Mouse (Mus musculus) kidney, embryonic 15.5 days (tissue): ENCODE data around the gene Cdca4. TPM values are rescaled to one million over a fixed set of nuclear protein-coding genes. Genes with fewer than 3 reads are reported as not detected.
"Not testable (repeated sequence)": the region's sequence is repeated elsewhere in the genome, so short reads cannot be mapped to it uniquely, and the experiment has no call there.

Source experiments
- ATAC-seq: fragments of 200-750 bp; cut with Nextera tagmentation; replicated peaks from 2 replicates; pipeline ENCODE4 v1.8.0; 2017; ENCODE audit warnings: moderate TSS enrichment; ENCODE audit not compliant: low FRiP score
- H3K27ac ChIP-seq: fragments of 300-500 bp; sonication (generic); 2 replicates; pipeline ENCODE4 v1.5.1; 2015; ENCODE audit warnings: mild to moderate bottlenecking, inconsistent platforms
- H3K27me3 ChIP-seq: fragments of 300-500 bp; sonication (generic); 2 replicates; pipeline ENCODE4 v1.6.1; 2015; ENCODE audit warnings: inconsistent platforms
- H3K36me3 ChIP-seq: fragments of 300-500 bp; sonication (generic); 2 replicates; pipeline ENCODE4 v1.6.1; 2015; ENCODE audit warnings: inconsistent platforms
- H3K4me1 ChIP-seq: fragments of 300-500 bp; sonication (generic); 2 replicates; pipeline ENCODE4 v1.6.1; 2015; ENCODE audit warnings: inconsistent platforms
- H3K4me2 ChIP-seq: fragments of 300-500 bp; sonication (generic); 2 replicates; pipeline ENCODE4 v1.6.1; 2015; ENCODE audit warnings: moderate library complexity, mild to moderate bottlenecking, inconsistent platforms
- H3K4me3 ChIP-seq: fragments of 300-500 bp; sonication (generic); replicated peaks from 2 replicates; pipeline ENCODE4 v1.5.1; 2015; ENCODE audit warnings: mild to moderate bottlenecking, inconsistent platforms
- H3K9ac ChIP-seq: fragments of 300-500 bp; sonication (generic); 2 replicates; pipeline ENCODE4 v1.6.1; 2015; ENCODE audit warnings: mild to moderate bottlenecking, inconsistent platforms
- H3K9me3 ChIP-seq: fragments of 300-500 bp; sonication (generic); replicated peaks from 2 replicates; pipeline ENCODE4 v1.6.1; 2016; ENCODE audit warnings: inconsistent platforms
- WGBS: fragments of 180-500 bp; shearing (Covaris S2); methylation state at CpG from one replicate; pipeline ENCODE4 v1.1.7; 2015; ENCODE audit warnings: mixed read lengths; 5-methylcytosine and 5-hydroxymethylcytosine counted together
- polyA plus RNA-seq: library from polyadenylated mRNA; unstranded; fragments of >200 nt; fragmentation: Nextera tagmentation; extraction: Ambion mirVana; gene quantifications from 2 replicates; pipeline ENCODE4 v1.2.1, GENCODE M21; 2015

Cdca4 gene
- polyA plus RNA-seq, 1 experiment from 2014 or later = 122 TPM

GRCm38 (mm10) chr12:112854610-112855333 is 25.5 kb upstream of the Cdca4 start:
- ATAC-seq = no peak
- WGBS = 75% methylated on average over 7 of the region's 7 CpGs
- Histone ChIP-seq H3K4me1 (peaks cover 9% of the 10 kb centered on the region), H3K9ac (no peak overlapping the region), H3K4me2 (no peak overlapping the region), H3K4me3 (no peak overlapping the region), H3K36me3 (no peaks in the 10 kb centered on the region), H3K9me3 (no peaks in the 10 kb centered on the region), H3K27me3 (no peaks in the 10 kb centered on the region), H3K27ac (no peak overlapping the region)

GRCm38 (mm10) chr12:112853050-112853729 is 24.0 kb upstream of the Cdca4 start:
- Histone ChIP-seq H3K4me2 (no peak overlapping the region), H3K36me3 (no peaks in the 10 kb centered on the region), H3K4me1 (peaks cover 9% of the 10 kb centered on the region), H3K27me3 (no peaks in the 10 kb centered on the region), H3K9me3 (no peaks in the 10 kb centered on the region), H3K4me3 (no peak overlapping the region), H3K9ac (no peak overlapping the region), H3K27ac (no peak overlapping the region)
- ATAC-seq = no peak
- WGBS = 57% methylated on average over 11 of the region's 11 CpGs

GRCm38 (mm10) chr12:112851116-112851515 is 21.9 kb upstream of the Cdca4 start:
- 32% methylated on average over 8 of the region's 8 CpGs for WGBS

GRCm38 (mm10) chr12:112850344-112850743 is 21.1 kb upstream of the Cdca4 start:
- H3K36me3 ChIP-seq = no peaks in the 10 kb centered on the region
- no peak overlapping the region for H3K4me2 ChIP-seq
- 73% methylated on average over 9 of the region's 9 CpGs for WGBS

More at GRCm38 (mm10) chr12:112851116-112851515, 21.9 kb upstream of the Cdca4 start:
- Histone ChIP-seq H3K9ac (no peak overlapping the region), H3K27ac (no peak overlapping the region), H3K36me3 (no peaks in the 10 kb centered on the region), H3K4me1 (no peaks in the 10 kb centered on the region; the same call in 1 of the 2 replicates), H3K4me3 (no peak overlapping the region), H3K4me2 (no peak overlapping the region), H3K9me3 (no peaks in the 10 kb centered on the region), H3K27me3 (no peaks in the 10 kb centered on the region)
- ATAC-seq = no peak

GRCm38 (mm10) chr12:112849235-112850022 is 20.2 kb upstream of the Cdca4 start:
- H3K4me1 ChIP-seq = no peaks in the 10 kb centered on the region; the same call in 1 of the 2 replicates
- H3K4me2 ChIP-seq = no peak overlapping the region
- no peak overlapping the region for H3K9ac ChIP-seq
- no peaks in the 10 kb centered on the region for H3K9me3 ChIP-seq
- no peak overlapping the region for H3K4me3 ChIP-seq
- WGBS = 77% methylated on average over 11 of the region's 11 CpGs
- H3K36me3 ChIP-seq = no peaks in the 10 kb centered on the region
- no peaks in the 10 kb centered on the region; the same call in 1 of the 2 replicates for H3K27me3 ChIP-seq
- ATAC-seq = no peak
- H3K27ac ChIP-seq = no peak overlapping the region

More at GRCm38 (mm10) chr12:112850344-112850743, 21.1 kb upstream of the Cdca4 start:
- Histone ChIP-seq H3K27ac (no peak overlapping the region), H3K27me3 (no peaks in the 10 kb centered on the region), H3K9me3 (no peaks in the 10 kb centered on the region), H3K9ac (no peak overlapping the region), H3K4me1 (no peaks in the 10 kb centered on the region; the same call in 1 of the 2 replicates), H3K4me3 (no peak overlapping the region)
- peak; percentile 18; the same call in 1 of the 2 replicates for ATAC-seq

GRCm38 (mm10) chr12:112847880-112848279 is 18.7 kb upstream of the Cdca4 start:
- 100% methylated on average over 2 of the region's 2 CpGs for WGBS
- no peaks in the 10 kb centered on the region for H3K36me3 ChIP-seq
- H3K9me3 ChIP-seq = no peaks in the 10 kb centered on the region
- no peak overlapping the region for H3K9ac ChIP-seq
- H3K4me3 ChIP-seq = no peak overlapping the region
- ATAC-seq = no peak
- H3K27me3 ChIP-seq = no peaks in the 10 kb centered on the region; the same call in 1 of the 2 replicates
- no peak overlapping the region for H3K27ac ChIP-seq
- H3K4me1 ChIP-seq = no peaks in the 10 kb centered on the region; the same call in 1 of the 2 replicates
- no peak overlapping the region for H3K4me2 ChIP-seq

GRCm38 (mm10) chr12:112843803-112844202 is 14.6 kb upstream of the Cdca4 start:
- Histone ChIP-seq H3K4me2 (no peak overlapping the region), H3K9ac (no peak overlapping the region), H3K27me3 (no peaks in the 10 kb centered on the region; the same call in 1 of the 2 replicates), H3K9me3 (no peaks in the 10 kb centered on the region), H3K27ac (no peak overlapping the region), H3K4me1 (no peaks in the 10 kb centered on the region), H3K4me3 (no peak overlapping the region), H3K36me3 (no peaks in the 10 kb centered on the region)
- WGBS = 19% methylated on average over 3 of the region's 3 CpGs
- peak; percentile 71; the same call in 1 of the 2 replicates for ATAC-seq

GRCm38 (mm10) chr12:112842128-112842527 is 12.9 kb upstream of the Cdca4 start:
- H3K4me3 ChIP-seq, H3K9ac ChIP-seq, H3K27ac ChIP-seq, H3K4me2 ChIP-seq, ATAC-seq, H3K4me1 ChIP-seq, H3K27me3 ChIP-seq, H3K9me3 ChIP-seq, H3K36me3 ChIP-seq: not testable (repeated sequence)
- WGBS = 78% methylated on average over 2 of the region's 2 CpGs

GRCm38 (mm10) chr12:112841338-112841892 is 12.2 kb upstream of the Cdca4 start:
- H3K36me3 ChIP-seq, H3K9me3 ChIP-seq, H3K27me3 ChIP-seq, H3K9ac ChIP-seq, H3K4me1 ChIP-seq, ATAC-seq, H3K27ac ChIP-seq, H3K4me3 ChIP-seq, H3K4me2 ChIP-seq: not testable (repeated sequence)
- WGBS = 64% methylated on average over 4 of the region's 4 CpGs

GRCm38 (mm10) chr12:112840209-112841086 is 11.2 kb upstream of the Cdca4 start:
- Histone ChIP-seq H3K4me3 (no peak overlapping the region), H3K4me2 (no peak overlapping the region), H3K9me3 (no peaks in the 10 kb centered on the region), H3K27me3 (no peaks in the 10 kb centered on the region; the same call in 1 of the 2 replicates), H3K4me1 (no peaks in the 10 kb centered on the region), H3K9ac (no peak overlapping the region), H3K36me3 (no peaks in the 10 kb centered on the region), H3K27ac (no peak overlapping the region)
- 82% methylated on average over 25 of the region's 25 CpGs for WGBS
- no peak for ATAC-seq

GRCm38 (mm10) chr12:112835046-112835445 is 5.8 kb upstream of the Cdca4 start:
- Histone ChIP-seq H3K27me3 (no peaks in the 10 kb centered on the region), H3K4me2 (no peak overlapping the region), H3K27ac (no peak overlapping the region), H3K4me3 (no peak overlapping the region), H3K9ac (no peak overlapping the region), H3K4me1 (peaks cover 8% of the 10 kb centered on the region), H3K9me3 (no peaks in the 10 kb centered on the region), H3K36me3 (peaks cover 12% of the 10 kb centered on the region; the same call in 1 of the 2 replicates)
- WGBS = 64% methylated on average over 2 of the region's 2 CpGs
- no peak for ATAC-seq
